Mouse (Mus musculus): ENCODE measurements around the gene BC030500. TPM values are rescaled to one million over a fixed set of nuclear protein-coding genes. Genes with fewer than 3 reads are reported as not detected.

The BC030500 gene
- total and polyA plus RNA-seq, 2 experiments from 2014 or later = not detected

DNA sequence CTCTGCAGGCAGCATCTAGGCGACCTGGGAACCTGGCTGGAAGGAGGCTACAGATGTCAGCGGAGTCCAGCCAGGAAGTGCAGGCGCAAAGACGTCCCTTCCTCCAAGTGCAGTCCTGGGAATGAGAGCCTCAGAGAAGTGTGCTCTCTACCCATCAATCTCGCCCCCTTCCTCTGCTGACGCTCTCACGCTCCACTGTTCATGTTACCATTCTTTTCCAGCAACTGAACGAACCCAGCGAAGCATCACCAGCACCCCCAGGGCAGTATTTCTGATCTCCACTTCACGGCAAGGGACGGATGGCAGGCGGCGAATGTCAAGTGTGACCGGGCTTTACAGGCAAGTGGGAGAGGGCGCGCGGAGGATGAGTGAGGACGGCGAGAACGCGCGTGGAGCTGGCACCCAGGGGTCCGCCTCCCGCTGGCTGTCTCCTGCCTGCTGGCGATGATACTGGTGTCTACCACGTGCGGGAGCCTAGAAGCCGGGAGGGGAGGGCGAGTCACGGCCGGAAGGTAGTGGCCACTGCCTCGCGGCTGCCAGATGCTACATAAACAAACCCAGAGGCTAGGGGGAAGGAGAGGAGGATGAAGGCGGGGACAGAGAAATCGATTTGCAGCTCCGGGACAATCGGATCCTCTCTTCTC lies 763 bp downstream of the BC030500 start, which contains the start of gene Galntl6:
Gene Galntl6, minus strand, starts transcription at position 445 of the 644 bp plus-strand sequence.
- Histone ChIP-seq H3K4me3 (ENCODE audit: low read depth, low read length) (peak within 1 kb of the TSS; percentile 49), H3K9me3 (replicated peaks; ENCODE audit: control insufficient read depth, low read length) (no peaks in the 10 kb centered on the region), H3K36me3 (replicated peaks; ENCODE audit: control insufficient read depth, insufficient read depth, low read length) (no peaks in the 10 kb centered on the region), H3K27ac (ENCODE audit: low read depth) (no peak within 1 kb of the TSS), H3K9ac (replicated peaks; ENCODE audit: low read depth, low read length) (0 out of 2 replicates have a peak within 1 kb of the TSS, but pooled peaks have one; percentile 8), H3K27me3 (ENCODE audit: control insufficient read depth, insufficient read depth, low read length) (peaks cover 26% of the 10 kb centered on the region), H3K4me1 (ENCODE audit: control insufficient read depth, insufficient read depth) (peaks cover 4% of the 10 kb centered on the region; the same call in 1 of the 2 replicates), H3K4me2 (ENCODE audit: low read depth, low read length) (peak within 1 kb of the TSS; percentile 87)
- DNase-seq (ENCODE audit: low spot score) (no peak), ATAC-seq (ENCODE audit: insufficient read depth, low read depth) (no peak; the same call in 1 of the 2 replicates)
- TF ChIP-seq CTCF (IDR thresholded peaks at IDR 0.05; ENCODE audit: low read depth) (no peak), EP300 (IDR thresholded peaks at IDR 0.05; ENCODE audit: low read depth) (no peak)
- WGBS = under 1% methylated on average over 37 of the region's 37 CpGs

- Histone ChIP-seq H3K9me3 (replicated peaks; ENCODE audit: control insufficient read depth, low read length) (no peaks in the 10 kb centered on the region), H3K27me3 (ENCODE audit: control insufficient read depth, insufficient read depth, low read length) (peaks cover 26% of the 10 kb centered on the region), H3K27ac (ENCODE audit: low read depth) (no peak overlapping the region), H3K9ac (replicated peaks; ENCODE audit: low read depth, low read length) (0 out of 2 replicates have a peak overlapping the region, but pooled peaks have one; percentile 8), H3K4me1 (ENCODE audit: control insufficient read depth, insufficient read depth) (peaks cover 4% of the 10 kb centered on the region; the same call in 1 of the 2 replicates), H3K4me2 (ENCODE audit: low read depth, low read length) (peak overlapping the region; percentile 87), H3K4me3 (ENCODE audit: low read depth, low read length) (peak overlapping the region; percentile 49), H3K36me3 (replicated peaks; ENCODE audit: control insufficient read depth, insufficient read depth, low read length) (no peaks in the 10 kb centered on the region)
- no peak; the same call in 1 of the 2 replicates for ATAC-seq (ENCODE audit: insufficient read depth, low read depth)
- TF ChIP-seq EP300 (IDR thresholded peaks at IDR 0.05; ENCODE audit: low read depth) (no peak), CTCF (IDR thresholded peaks at IDR 0.05; ENCODE audit: low read depth) (no peak)
- 4% methylated on average over 30 of the region's 30 CpGs for WGBS
- DNase-seq (ENCODE audit: low spot score) = no peak
Measured at GRCm38 (mm10) chr8:58912840-58913639, 1.5 kb downstream of the BC030500 start.

DNA sequence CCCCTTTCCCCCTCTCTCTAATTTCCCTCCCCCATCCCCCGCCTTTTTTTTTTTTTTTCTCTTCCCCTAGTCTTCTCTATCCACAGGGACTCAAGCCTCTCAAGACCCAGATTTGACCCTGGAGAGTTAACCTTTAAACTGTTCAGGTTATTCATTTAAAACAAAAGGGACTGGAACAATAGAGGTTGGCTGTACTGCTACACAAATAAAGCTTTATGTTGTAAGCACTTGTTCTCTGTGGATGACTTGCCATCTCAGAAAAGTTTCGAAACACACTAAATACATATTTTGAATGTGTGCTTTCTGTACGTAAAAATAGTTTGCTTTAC lies 2.0 kb downstream of the BC030500 start:
- no peak overlapping the region for H3K4me2 ChIP-seq (ENCODE audit: low read depth, low read length)
- H3K36me3 ChIP-seq (replicated peaks; ENCODE audit: control insufficient read depth, insufficient read depth, low read length) = no peaks in the 10 kb centered on the region
- H3K27ac ChIP-seq (ENCODE audit: low read depth) = no peak overlapping the region
- ATAC-seq (ENCODE audit: insufficient read depth, low read depth) (no peak), DNase-seq (ENCODE audit: low spot score) (no peak)
- TF ChIP-seq CTCF (IDR thresholded peaks at IDR 0.05; ENCODE audit: low read depth) = no peak
- no peak for TF ChIP-seq EP300 (IDR thresholded peaks at IDR 0.05; ENCODE audit: low read depth)
- 83% methylated on average over 2 of the region's 3 CpGs for WGBS
- H3K9me3 ChIP-seq (replicated peaks; ENCODE audit: control insufficient read depth, low read length) = no peaks in the 10 kb centered on the region
- no peak overlapping the region for H3K4me3 ChIP-seq (ENCODE audit: low read depth, low read length)
- H3K27me3 ChIP-seq (ENCODE audit: control insufficient read depth, insufficient read depth, low read length) = peaks cover 26% of the 10 kb centered on the region
- peaks cover 4% of the 10 kb centered on the region; the same call in 1 of the 2 replicates for H3K4me1 ChIP-seq (ENCODE audit: control insufficient read depth, insufficient read depth)
- H3K9ac ChIP-seq (replicated peaks; ENCODE audit: low read depth, low read length) = no peak overlapping the region

DNA sequence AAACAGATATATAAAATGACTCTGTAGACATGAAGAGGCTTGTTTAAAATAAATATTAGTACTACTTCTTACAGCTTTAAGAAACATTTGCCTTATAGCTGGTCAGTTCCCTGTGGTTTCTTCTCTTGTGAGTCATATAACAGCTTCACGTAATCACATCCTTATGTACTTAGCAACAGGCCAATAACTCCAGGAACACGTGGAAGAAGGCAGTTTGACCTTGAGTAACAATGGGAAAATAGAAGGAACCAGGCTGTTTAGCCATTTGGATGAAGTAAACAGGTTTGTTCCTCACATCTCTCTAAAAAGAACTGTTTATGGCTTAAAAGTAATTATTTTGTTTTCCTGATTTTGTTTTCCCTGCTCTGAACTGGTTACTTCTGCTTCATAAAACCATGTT lies 3.6 kb downstream of the BC030500 start:
- Histone ChIP-seq H3K9me3 (replicated peaks; ENCODE audit: control insufficient read depth, low read length) (no peaks in the 10 kb centered on the region), H3K36me3 (replicated peaks; ENCODE audit: control insufficient read depth, insufficient read depth, low read length) (no peaks in the 10 kb centered on the region), H3K4me1 (ENCODE audit: control insufficient read depth, insufficient read depth) (peaks cover 4% of the 10 kb centered on the region; the same call in 1 of the 2 replicates), H3K4me2 (ENCODE audit: low read depth, low read length) (no peak overlapping the region), H3K4me3 (ENCODE audit: low read depth, low read length) (no peak overlapping the region), H3K9ac (replicated peaks; ENCODE audit: low read depth, low read length) (no peak overlapping the region), H3K27me3 (ENCODE audit: control insufficient read depth, insufficient read depth, low read length) (peaks cover 26% of the 10 kb centered on the region), H3K27ac (ENCODE audit: low read depth) (no peak overlapping the region)
- 45% methylated on average over 2 of the region's 2 CpGs for WGBS
- TF ChIP-seq EP300 (IDR thresholded peaks at IDR 0.05; ENCODE audit: low read depth) (no peak), CTCF (IDR thresholded peaks at IDR 0.05; ENCODE audit: low read depth) (no peak)
- ATAC-seq (ENCODE audit: insufficient read depth, low read depth) (no peak), DNase-seq (ENCODE audit: low spot score) (no peak)

DNA sequence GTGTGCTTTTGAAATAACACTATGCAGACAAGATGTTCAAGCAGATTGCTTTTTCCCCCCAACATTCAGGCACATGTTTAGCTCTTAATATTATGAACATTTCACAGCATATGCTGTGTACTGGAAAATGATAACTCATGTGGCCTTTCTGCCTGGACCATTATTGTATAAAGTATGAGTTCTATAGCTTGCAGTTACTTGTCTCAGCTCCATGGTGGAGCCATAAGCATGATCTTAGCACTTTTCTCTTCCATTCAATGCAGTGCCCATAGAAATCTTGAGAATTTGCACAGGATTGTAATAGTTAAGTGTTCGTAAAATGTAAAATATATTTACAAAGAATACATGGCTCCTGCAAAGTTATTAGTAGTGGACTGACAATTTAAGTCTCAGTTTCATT lies 19.5 kb downstream of the BC030500 start:
- no peaks in the 10 kb centered on the region for H3K36me3 ChIP-seq (replicated peaks; ENCODE audit: control insufficient read depth, insufficient read depth, low read length)
- 59% methylated on average over 1 of the region's 1 CpGs for WGBS
- H3K27ac ChIP-seq (ENCODE audit: low read depth) = no peak overlapping the region
- H3K4me3 ChIP-seq (ENCODE audit: low read depth, low read length) = no peak overlapping the region
- TF ChIP-seq EP300 (IDR thresholded peaks at IDR 0.05; ENCODE audit: low read depth) (no peak), CTCF (IDR thresholded peaks at IDR 0.05; ENCODE audit: low read depth) (no peak)
- no peaks in the 10 kb centered on the region for H3K27me3 ChIP-seq (ENCODE audit: control insufficient read depth, insufficient read depth, low read length)
- ATAC-seq (ENCODE audit: insufficient read depth, low read depth) = no peak
- no peak overlapping the region for H3K9ac ChIP-seq (replicated peaks; ENCODE audit: low read depth, low read length)
- H3K9me3 ChIP-seq (replicated peaks; ENCODE audit: control insufficient read depth, low read length) = no peaks in the 10 kb centered on the region
- H3K4me2 ChIP-seq (ENCODE audit: low read depth, low read length) = no peak overlapping the region
- no peaks in the 10 kb centered on the region for H3K4me1 ChIP-seq (ENCODE audit: control insufficient read depth, insufficient read depth)
- no peak for DNase-seq (ENCODE audit: low spot score)

Data from heart, postnatal 0 days (tissue).